Mouse (Mus musculus) myocyte (in vitro differentiated cells): ENCODE data around the gene Snap91.

Experiments used
- MAX ChIP-seq: IDR thresholded peaks from one replicate; pipeline ENCODE4 v1.6.1; 2011; ENCODE audit warnings: low read depth, mild to moderate bottlenecking, control low read depth
- POLR2AphosphoS2 ChIP-seq: IDR thresholded peaks from one replicate; pipeline ENCODE4 v1.6.1; 2011; ENCODE audit warnings: low read depth, control low read depth; ENCODE audit not compliant: insufficient read length

DNA sequence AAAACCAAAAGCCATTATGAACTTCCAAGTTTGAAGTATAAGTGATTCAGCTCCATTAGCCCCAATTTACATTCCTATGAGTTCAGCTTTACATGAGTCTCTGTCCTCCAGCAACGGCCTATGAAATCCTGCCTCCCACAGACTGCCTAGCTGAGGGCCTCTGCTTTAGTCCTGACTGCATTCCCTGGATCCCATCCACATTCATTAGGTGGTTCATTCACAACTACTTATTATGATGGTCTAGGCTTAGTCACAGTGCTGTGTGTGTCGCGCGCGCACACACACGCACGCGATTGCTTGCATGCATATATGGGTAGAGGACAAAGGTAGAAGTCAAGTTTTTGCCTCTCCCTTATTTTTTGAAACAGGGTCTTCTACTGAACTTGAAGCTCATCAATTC, 141.7 kb downstream of the Snap91 start:
- TF ChIP-seq MAX (no peak), POLR2AphosphoS2 (no peak)
